Comparison of ENCODE assay signal across 14 mouse cellular contexts in genomic region chr9:118939410-118939809, GRCm38 (mm10). TPM values are rescaled to one million over a fixed set of nuclear protein-coding genes. Genes with fewer than 3 reads are reported as not detected.
DNase-seq lines count a peak whose midpoint lies in the region; ATAC-seq and TF ChIP-seq lines count a peak whose summit lies in the region.
"Had no signal": no experiment of that assay in that cellular context is flagged by ENCODE, and none has a peak within 500 bp of the region (broad histone marks: within the 10 kb centered on the region; RNA-seq: fewer than 3 reads in every experiment).

No protein-coding gene starts in this region.

- no peak overlapping the region for H3K4me2 ChIP-seq in hindbrain, embryonic 13.5 days
- peak overlapping the region; percentile 49 for H3K4me2 ChIP-seq in intestine, postnatal 0 days (replicated peaks; ENCODE audit: low read depth)
- H3K4me2 ChIP-seq in limb, embryonic 11.5 days (ENCODE audit: low read depth, severe bottlenecking), result no peak overlapping the region
- H3K4me2 ChIP-seq: embryonic facial prominence, embryonic 12.5 days; neural tube, embryonic 12.5 days had no signal

- H3K9ac ChIP-seq in hindbrain, embryonic 13.5 days, result no peak overlapping the region
- no peak overlapping the region; the same call in 1 of the 2 replicates for H3K9ac ChIP-seq in intestine, postnatal 0 days (ENCODE audit: low read depth, low read length)
- no peak overlapping the region for H3K9ac ChIP-seq in limb, embryonic 11.5 days (ENCODE audit: low read length)
- H3K9ac ChIP-seq: embryonic facial prominence, embryonic 12.5 days; neural tube, embryonic 12.5 days had no signal

- no peaks in the 10 kb centered on the region for H3K9me3 ChIP-seq in hindbrain, embryonic 10.5 days
- H3K9me3 ChIP-seq in hindbrain, embryonic 13.5 days, result no peaks in the 10 kb centered on the region
- no peaks in the 10 kb centered on the region for H3K9me3 ChIP-seq in intestine, postnatal 0 days (ENCODE audit: control insufficient read depth)
- H3K9me3 ChIP-seq in limb, embryonic 11.5 days (ENCODE audit: control insufficient read depth, low read length), result no peaks in the 10 kb centered on the region
- H3K9me3 ChIP-seq: embryonic facial prominence, embryonic 12.5 days; megakaryocyte, embryonic 14.5 days; neural tube, embryonic 12.5 days had no signal

- peaks cover 3% of the 10 kb centered on the region; the same call in 1 of the 2 replicates for H3K36me3 ChIP-seq in hindbrain, embryonic 10.5 days
- peaks cover 6% of the 10 kb centered on the region; the same call in 1 of the 2 replicates for H3K36me3 ChIP-seq in hindbrain, embryonic 13.5 days
- H3K36me3 ChIP-seq in intestine, postnatal 0 days (ENCODE audit: control insufficient read depth, insufficient read depth), result no peaks in the 10 kb centered on the region
- no peaks in the 10 kb centered on the region for H3K36me3 ChIP-seq in limb, embryonic 11.5 days (ENCODE audit: control insufficient read depth, insufficient read depth, low read length)
- H3K36me3 ChIP-seq: neural tube, embryonic 12.5 days had no signal

- WGBS in hindbrain, embryonic 10.5 days, result 24% methylated on average over 13 of the region's 13 CpGs
- 22% methylated on average over 13 of the region's 13 CpGs for WGBS in hindbrain, embryonic 13.5 days
- 21% methylated on average over 13 of the region's 13 CpGs for WGBS in intestine, postnatal 0 days
- WGBS in limb, embryonic 11.5 days, result 24% methylated on average over 13 of the region's 13 CpGs

- H3K27ac ChIP-seq in hindbrain, embryonic 10.5 days, result peak overlapping the region; percentile 46; the same call in 1 of the 2 replicates
- no peak overlapping the region for H3K27ac ChIP-seq in hindbrain, embryonic 13.5 days
- H3K27ac ChIP-seq in intestine, postnatal 0 days (ENCODE audit: low read depth, low read length), result peak overlapping the region; percentile 81
- 0 out of 2 replicates have a peak overlapping the region, but pooled peaks have one; percentile 8 for H3K27ac ChIP-seq in limb, embryonic 11.5 days (replicated peaks; ENCODE audit: low read depth, low read length)
- H3K27ac ChIP-seq: embryonic facial prominence, embryonic 12.5 days; neural tube, embryonic 12.5 days had no signal

- ATAC-seq in hindbrain, embryonic 13.5 days (ENCODE audit: low FRiP score), result no peak
- no peak for ATAC-seq in intestine, postnatal 0 days
- no peak for ATAC-seq in limb, embryonic 11.5 days (ENCODE audit: insufficient number of reproducible peaks, low FRiP score, low TSS enrichment, low read depth)

- TF ChIP-seq CTCF in intestine, postnatal 0 days (IDR thresholded peaks at IDR 0.05; ENCODE audit: low read depth), result no peak

- no peaks in the 10 kb centered on the region for H3K27me3 ChIP-seq in hindbrain, embryonic 10.5 days (ENCODE audit: insufficient read depth, poor library complexity, severe bottlenecking)
- no peaks in the 10 kb centered on the region for H3K27me3 ChIP-seq in hindbrain, embryonic 13.5 days
- no peaks in the 10 kb centered on the region for H3K27me3 ChIP-seq in intestine, postnatal 0 days (replicated peaks; ENCODE audit: control insufficient read depth, insufficient read depth, low read length)
- no peaks in the 10 kb centered on the region for H3K27me3 ChIP-seq in limb, embryonic 11.5 days (ENCODE audit: control insufficient read depth, insufficient read depth, low read length)
- H3K27me3 ChIP-seq: embryonic facial prominence, embryonic 12.5 days; megakaryocyte, embryonic 14.5 days; neural tube, embryonic 12.5 days had no signal

- H3K4me3 ChIP-seq in hindbrain, embryonic 10.5 days, result no peak overlapping the region
- H3K4me3 ChIP-seq in hindbrain, embryonic 13.5 days, result no peak overlapping the region
- H3K4me3 ChIP-seq in intestine, postnatal 0 days (ENCODE audit: low read depth, low read length), result no peak overlapping the region
- no peak overlapping the region for H3K4me3 ChIP-seq in limb, embryonic 11.5 days (ENCODE audit: low read depth, low read length)
- H3K4me3 ChIP-seq: embryonic facial prominence, embryonic 12.5 days; neural tube, embryonic 12.5 days had no signal

- H3K4me1 ChIP-seq in hindbrain, embryonic 10.5 days (replicated peaks), result peaks cover 38% of the 10 kb centered on the region
- peaks cover 18% of the 10 kb centered on the region; the same call in 1 of the 2 replicates for H3K4me1 ChIP-seq in hindbrain, embryonic 13.5 days (replicated peaks)
- H3K4me1 ChIP-seq in intestine, postnatal 0 days (replicated peaks; ENCODE audit: control insufficient read depth, insufficient read depth, low read length), result peaks cover 3% of the 10 kb centered on the region; the same call in 1 of the 2 replicates
- H3K4me1 ChIP-seq in limb, embryonic 11.5 days (ENCODE audit: control insufficient read depth, insufficient read depth, low read length), result peaks cover 18% of the 10 kb centered on the region

- peak; percentile 60 for DNase-seq in hindbrain, embryonic 10.5 days (ENCODE audit: low spot score)
- DNase-seq in limb, embryonic 11.5 days (ENCODE audit: low spot score), result no peak
- DNase-seq in retina, postnatal 1 day, result peak; percentile 55
- no peak for DNase-seq in frontal cortex, postnatal 25 days (ENCODE audit: low spot score in 2 of 2)
- DNase-seq in left cerebral cortex, adult 18-20 months (ENCODE audit: low spot score in 2 of 2), result no peak
- DNase-seq in c-Kit-positive CD71-positive TER-119-positive erythroid progenitor cells, embryonic 14.5 days (ENCODE audit: low spot score), result no peak
- DNase-seq: B cell, adult 2 months; gastrocnemius, postnatal 10 days; heart, postnatal 4 days had no signal

RNA-seq across cellular contexts. Expression of gene Ctdspl, which starts 13.2 kb away (rescaled TPM):
- polyA plus RNA-seq in hindbrain, embryonic 10.5 days (2016; fragmentation: Nextera tagmentation; extraction: Ambion mirVana), result 6.8 and 8.3 TPM in 2 replicates
- 7.3 and 8.1 TPM in 2 replicates for polyA plus RNA-seq in hindbrain, embryonic 13.5 days (2015; fragmentation: Nextera tagmentation; extraction: Ambion mirVana)
- polyA plus RNA-seq in intestine, postnatal 0 days (2015; fragmentation: Nextera tagmentation; extraction: Ambion mirVana), result 17.0 and 20.7 TPM in 2 replicates
- polyA plus RNA-seq in limb, embryonic 11.5 days (2014; fragmentation: Nextera tagmentation; extraction: Ambion mirVana), result 13.6 and 13.9 TPM in 2 replicates
- 10 to 100 TPM; 34.4 to 35.5 TPM for total RNA-seq in left cerebral cortex, adult 18-20 months (2021)

Comparison
In these comparisons a context has a peak if more than half of its experiments do, and no peak if none do; other contexts are left out.
1. DNase-seq: peak in hindbrain, embryonic 10.5 days (single experiment) and retina, postnatal 1 day (single experiment); none in limb, embryonic 11.5 days (single experiment), frontal cortex, postnatal 25 days (0 of 2), left cerebral cortex, adult 18-20 months (0 of 2) and c-Kit-positive CD71-positive TER-119-positive erythroid progenitor cells, embryonic 14.5 days (single experiment).